Mouse (Mus musculus): ENCODE data around the gene Ofcc1.

GRCm38 (mm10) chr13:40000236-40000635 is 361.0 kb downstream of the Ofcc1 start:
- TF ChIP-seq GATA1 (IDR thresholded peaks at IDR 0.05; ENCODE audit: low read length) = no peak
- TF ChIP-seq TAL1 (IDR thresholded peaks at IDR 0.05; ENCODE audit: low read length) = no peak

All from erythroblast, embryonic 14.5 days (primary cell).